Mouse (Mus musculus) liver, embryonic 14.5 days (tissue): Measurements from ENCODE around the gene Nlrp4c.

Source experiments
- CTCF ChIP-seq: IDR thresholded peaks from 2 replicates; pipeline ENCODE4 v1.5.1; 2016; ENCODE audit warnings: antibody characterized with exemption, low read depth, control low read depth
- EP300 ChIP-seq: IDR thresholded peaks from 2 replicates; pipeline ENCODE4 v1.6.1; 2016; ENCODE audit warnings: antibody characterized with exemption, low read depth

DNA sequence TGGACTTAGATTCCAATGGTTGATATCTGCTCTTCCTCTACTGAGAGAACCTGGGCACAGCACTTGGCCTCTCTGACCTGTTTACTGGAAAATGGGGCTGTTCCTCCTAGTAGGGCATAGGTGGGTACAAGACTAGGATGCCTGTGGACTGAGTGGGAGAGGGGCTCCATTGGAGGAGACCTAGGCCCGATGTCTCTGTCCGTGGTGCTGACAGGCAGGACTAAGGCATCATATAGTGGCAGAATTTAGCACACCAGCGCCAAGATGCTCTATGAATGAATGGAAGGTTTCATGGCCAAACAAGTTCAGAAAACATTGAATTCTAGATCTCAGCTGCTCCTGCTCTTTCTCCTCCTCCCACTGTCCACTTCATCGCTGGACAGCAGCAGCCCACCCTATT, 85.4 kb downstream of the Nlrp4c start:
- TF ChIP-seq CTCF = no peak
- no peak for TF ChIP-seq EP300
